Mouse (Mus musculus): ENCODE measurements around the gene Sat2.

The Sat2 gene

DNA sequence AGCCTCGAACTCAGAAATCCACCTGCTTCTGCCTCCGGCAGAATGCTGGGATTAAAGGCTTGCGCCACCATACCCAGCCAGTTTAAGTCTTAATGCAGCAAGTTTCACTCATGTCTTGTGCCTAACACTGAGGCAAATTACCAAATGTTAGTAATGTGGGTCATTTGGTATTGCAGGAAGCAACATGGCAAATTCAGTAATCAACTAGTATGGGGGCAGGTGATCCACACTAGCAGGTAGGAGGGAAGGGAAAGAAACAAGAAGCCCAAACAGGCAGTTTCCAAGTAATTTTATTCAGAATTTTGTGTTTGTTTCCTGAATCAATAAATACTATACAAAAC, 44.8 kb downstream of the Sat2 start:
- DNase-seq (ENCODE audit: extremely low spot score, low read depth, low spot score): no peak

GRCm38 (mm10) chr11:69670786-69671725, 49.2 kb downstream of the Sat2 start:
- peak; percentile 73 for DNase-seq (ENCODE audit: extremely low spot score, low read depth, low spot score)

DNA sequence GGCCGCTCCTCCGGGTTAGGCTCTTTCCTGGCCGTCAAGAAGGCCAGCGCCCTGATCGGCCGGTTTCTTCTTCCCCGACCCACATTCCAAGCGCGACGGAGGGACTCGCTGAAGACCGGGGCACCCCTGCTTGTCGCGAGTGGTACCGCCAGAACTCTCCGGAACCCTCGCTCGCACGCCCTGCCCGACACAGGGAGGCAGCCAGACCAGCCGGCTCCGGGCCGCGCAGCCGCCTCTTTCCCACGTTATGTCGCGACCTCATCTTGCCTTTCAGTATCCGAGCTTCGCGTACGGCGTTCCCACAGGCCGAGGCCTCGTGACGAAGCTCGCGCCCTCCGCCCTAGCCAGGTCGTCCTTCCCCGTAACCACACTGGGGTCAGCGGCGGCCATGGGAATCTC, 49.9 kb downstream of the Sat2 start:
- no peak for DNase-seq (ENCODE audit: extremely low spot score, low read depth, low spot score)

DNA sequence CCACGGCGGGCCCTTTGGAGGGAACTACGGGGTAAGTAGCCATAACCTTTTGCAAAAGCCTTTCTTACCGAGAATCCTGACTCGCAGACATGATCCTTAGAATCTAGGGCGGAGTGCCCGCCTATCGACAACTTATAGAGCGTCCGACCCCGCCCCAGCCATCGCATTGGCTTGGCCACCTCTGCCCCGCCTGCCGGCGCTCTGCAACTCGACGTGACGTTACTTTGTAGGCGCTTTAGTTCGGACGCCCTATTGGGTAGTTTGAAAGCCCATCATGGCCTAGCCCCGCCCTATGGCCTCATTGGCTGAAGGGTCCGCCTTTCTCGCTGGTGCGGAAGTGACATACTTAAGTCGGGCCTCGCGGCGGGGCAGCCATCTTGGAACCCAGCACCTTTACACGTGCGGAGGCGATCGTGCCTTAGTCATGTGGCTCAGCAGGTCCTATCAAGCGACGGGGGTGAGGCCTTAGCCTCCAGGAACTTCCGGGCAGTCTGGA, 50.4 kb downstream of the Sat2 start, which contains the start of gene Eif4a1:
Gene Eif4a1, minus strand, starts transcription at position 213 of the 496 bp plus-strand sequence.
- DNase-seq (ENCODE audit: extremely low spot score, low read depth, low spot score): peak; percentile 98

Data from hindlimb bud, embryonic 11.5 days (tissue).